Mouse (Mus musculus) stomach, postnatal 0 days (tissue): ENCODE data around the gene Nlgn1.

ENCODE experiments used
- CTCF ChIP-seq: IDR thresholded peaks from 2 replicates; pipeline ENCODE4 v1.5.1; 2016; ENCODE audit warnings: antibody characterized with exemption, low read depth, mild to moderate bottlenecking, moderate library complexity
- EP300 ChIP-seq: optimal IDR thresholded peaks from 2 replicates; pipeline ENCODE3; 2016; ENCODE audit warnings: antibody characterized with exemption

GRCm38 (mm10) chr3:26166711-26167110 lies 165.5 kb downstream of the Nlgn1 start:
- no peak for TF ChIP-seq EP300
- TF ChIP-seq CTCF: no peak
